Mouse (Mus musculus): Measurements from ENCODE around the gene Pmepa1. TPM values are rescaled to one million over a fixed set of nuclear protein-coding genes. Genes with fewer than 3 reads are reported as not detected.
A peak's percentile ranks its signal among the peaks of the same experiment; 100 is the strongest.

Pmepa1 gene
- polyA plus RNA-seq, 1 experiment from 2014 or later = 7.0 TPM

- no peak for DNase-seq (ENCODE audit: low spot score)
- no peaks in the 10 kb centered on the region for H3K27me3 ChIP-seq (ENCODE audit: control insufficient read depth, insufficient read depth, low read length)
- H3K4me3 ChIP-seq (ENCODE audit: low read depth, low read length) = no peak overlapping the region
- no peak overlapping the region for H3K4me2 ChIP-seq (replicated peaks; ENCODE audit: low read depth)
- 71% methylated on average over 4 of the region's 4 CpGs for WGBS
- H3K36me3 ChIP-seq (ENCODE audit: control insufficient read depth, insufficient read depth, low read length) = no peaks in the 10 kb centered on the region
- H3K4me1 ChIP-seq (replicated peaks; ENCODE audit: control insufficient read depth, insufficient read depth) = no peaks in the 10 kb centered on the region
- TF ChIP-seq EP300 (optimal IDR thresholded peaks at IDR 0.05) = no peak
- no peak for TF ChIP-seq CTCF (IDR thresholded peaks at IDR 0.05; ENCODE audit: low read depth)
- no peak overlapping the region for H3K9ac ChIP-seq (ENCODE audit: low read length)
- H3K9me3 ChIP-seq (ENCODE audit: control insufficient read depth, low read length) = no peaks in the 10 kb centered on the region
- no peak overlapping the region for H3K27ac ChIP-seq (replicated peaks)
- no peak for ATAC-seq (ENCODE audit: low FRiP score, low TSS enrichment)
Observed at GRCm38 (mm10) chr2:173212227-173212626, 64.1 kb downstream of the Pmepa1 start.

DNA sequence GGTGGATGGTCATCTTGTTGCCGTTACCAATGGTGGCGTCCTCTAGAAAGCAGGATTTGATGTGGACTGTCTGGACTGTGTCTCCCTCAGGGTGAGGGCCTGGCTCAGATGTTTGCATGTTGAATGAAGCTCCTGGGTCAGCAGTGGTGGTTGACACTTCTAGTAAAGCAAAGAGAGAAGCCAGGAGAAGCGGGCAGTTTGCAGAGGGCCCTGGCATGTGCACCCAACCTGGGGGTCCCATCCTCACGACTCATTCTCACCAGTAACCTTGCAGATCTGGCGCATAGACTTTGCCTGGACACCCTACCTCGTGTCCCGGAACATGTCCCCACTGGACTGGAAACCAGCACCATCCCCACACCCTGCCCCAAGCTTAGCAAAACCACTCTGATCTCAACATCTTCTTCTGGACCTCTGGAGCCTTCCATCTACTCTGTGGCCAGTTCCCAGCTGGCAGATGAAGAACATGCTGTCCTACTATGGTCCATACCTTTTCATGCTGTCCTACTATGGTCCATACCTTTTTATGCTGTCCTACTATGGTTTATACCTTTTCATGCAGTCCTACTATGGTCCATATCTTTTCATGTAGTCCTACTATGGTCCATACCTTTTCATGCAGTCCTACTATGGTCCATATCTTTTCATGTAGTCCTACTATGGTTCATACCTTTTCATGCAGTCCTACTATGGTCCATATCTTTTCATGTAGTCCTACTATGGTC, 67.1 kb downstream of the Pmepa1 start:
- no peak overlapping the region for H3K4me3 ChIP-seq (ENCODE audit: low read depth, low read length)
- DNase-seq (ENCODE audit: low spot score) (no peak), ATAC-seq (ENCODE audit: low FRiP score, low TSS enrichment) (no peak)
- H3K9me3 ChIP-seq (ENCODE audit: control insufficient read depth, low read length) = no peaks in the 10 kb centered on the region
- H3K4me1 ChIP-seq (replicated peaks; ENCODE audit: control insufficient read depth, insufficient read depth) = no peaks in the 10 kb centered on the region
- 90% methylated on average over 7 of the region's 7 CpGs for WGBS
- H3K36me3 ChIP-seq (ENCODE audit: control insufficient read depth, insufficient read depth, low read length) = no peaks in the 10 kb centered on the region
- TF ChIP-seq CTCF (IDR thresholded peaks at IDR 0.05; ENCODE audit: low read depth) = no peak
- no peak for TF ChIP-seq EP300 (optimal IDR thresholded peaks at IDR 0.05)
- H3K4me2 ChIP-seq (replicated peaks; ENCODE audit: low read depth) = no peak overlapping the region
- no peak overlapping the region for H3K27ac ChIP-seq (replicated peaks)
- H3K9ac ChIP-seq (ENCODE audit: low read length) = no peak overlapping the region
- no peaks in the 10 kb centered on the region for H3K27me3 ChIP-seq (ENCODE audit: control insufficient read depth, insufficient read depth, low read length)

GRCm38 (mm10) chr2:173207051-173207450, 69.3 kb downstream of the Pmepa1 start:
- Histone ChIP-seq H3K4me3 (ENCODE audit: low read depth, low read length) (no peak overlapping the region), H3K27me3 (ENCODE audit: control insufficient read depth, insufficient read depth, low read length) (no peaks in the 10 kb centered on the region), H3K36me3 (ENCODE audit: control insufficient read depth, insufficient read depth, low read length) (no peaks in the 10 kb centered on the region), H3K27ac (replicated peaks) (no peak overlapping the region), H3K9ac (ENCODE audit: low read length) (no peak overlapping the region), H3K9me3 (ENCODE audit: control insufficient read depth, low read length) (no peaks in the 10 kb centered on the region), H3K4me1 (replicated peaks; ENCODE audit: control insufficient read depth, insufficient read depth) (no peaks in the 10 kb centered on the region), H3K4me2 (replicated peaks; ENCODE audit: low read depth) (no peak overlapping the region)
- no peak for DNase-seq (ENCODE audit: low spot score)
- 90% methylated on average over 3 of the region's 3 CpGs for WGBS
- ATAC-seq (ENCODE audit: low FRiP score, low TSS enrichment) = no peak
- no peak for TF ChIP-seq CTCF (IDR thresholded peaks at IDR 0.05; ENCODE audit: low read depth)
- TF ChIP-seq EP300 (optimal IDR thresholded peaks at IDR 0.05) = no peak

- Histone ChIP-seq H3K4me1 (replicated peaks; ENCODE audit: control insufficient read depth, insufficient read depth) (no peaks in the 10 kb centered on the region), H3K9me3 (ENCODE audit: control insufficient read depth, low read length) (no peaks in the 10 kb centered on the region), H3K9ac (ENCODE audit: low read length) (no peak overlapping the region), H3K4me2 (replicated peaks; ENCODE audit: low read depth) (no peak overlapping the region), H3K27me3 (ENCODE audit: control insufficient read depth, insufficient read depth, low read length) (no peaks in the 10 kb centered on the region), H3K36me3 (ENCODE audit: control insufficient read depth, insufficient read depth, low read length) (no peaks in the 10 kb centered on the region), H3K27ac (replicated peaks) (no peak overlapping the region), H3K4me3 (ENCODE audit: low read depth, low read length) (no peak overlapping the region)
- ATAC-seq (ENCODE audit: low FRiP score, low TSS enrichment) (no peak), DNase-seq (ENCODE audit: low spot score) (no peak)
- WGBS = 93% methylated on average over 14 of the region's 14 CpGs
- TF ChIP-seq EP300 (optimal IDR thresholded peaks at IDR 0.05) (no peak), CTCF (IDR thresholded peaks at IDR 0.05; ENCODE audit: low read depth) (no peak)
Observed at GRCm38 (mm10) chr2:173205563-173206099, 70.7 kb downstream of the Pmepa1 start.

DNA sequence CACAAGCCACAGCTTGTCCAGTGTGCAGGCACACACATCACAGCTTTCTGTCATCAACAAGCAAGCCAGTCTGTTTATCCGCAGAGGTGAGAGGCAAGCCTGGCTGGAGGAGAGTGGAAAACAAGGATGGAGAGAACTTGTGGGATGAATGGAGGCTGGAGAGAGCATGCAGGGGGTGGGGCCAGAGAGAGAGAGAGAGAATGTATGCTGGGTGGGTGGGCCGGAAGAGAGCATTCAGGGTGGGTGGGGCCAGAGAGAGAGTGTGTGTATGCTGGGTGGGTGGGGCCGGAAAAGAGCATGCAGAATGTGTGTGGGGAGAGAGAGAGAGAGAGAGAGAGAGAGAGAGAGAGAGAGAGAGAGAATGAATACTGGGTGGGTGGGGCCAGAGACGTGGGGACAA, 71.7 kb downstream of the Pmepa1 start:
- WGBS = 49% methylated on average over 4 of the region's 4 CpGs
- Histone ChIP-seq H3K27ac (replicated peaks) (no peak overlapping the region), H3K9ac (ENCODE audit: low read length) (no peak overlapping the region), H3K4me1 (replicated peaks; ENCODE audit: control insufficient read depth, insufficient read depth) (no peaks in the 10 kb centered on the region), H3K27me3 (ENCODE audit: control insufficient read depth, insufficient read depth, low read length) (no peaks in the 10 kb centered on the region), H3K9me3 (ENCODE audit: control insufficient read depth, low read length) (no peaks in the 10 kb centered on the region), H3K4me2 (replicated peaks; ENCODE audit: low read depth) (no peak overlapping the region), H3K4me3 (ENCODE audit: low read depth, low read length) (no peak overlapping the region), H3K36me3 (ENCODE audit: control insufficient read depth, insufficient read depth, low read length) (no peaks in the 10 kb centered on the region)
- TF ChIP-seq EP300 (optimal IDR thresholded peaks at IDR 0.05) (no peak), CTCF (IDR thresholded peaks at IDR 0.05; ENCODE audit: low read depth) (no peak)
- ATAC-seq (ENCODE audit: low FRiP score, low TSS enrichment) = peak; percentile 47; the same call in 1 of the 2 replicates
- DNase-seq (ENCODE audit: low spot score) = no peak

DNA sequence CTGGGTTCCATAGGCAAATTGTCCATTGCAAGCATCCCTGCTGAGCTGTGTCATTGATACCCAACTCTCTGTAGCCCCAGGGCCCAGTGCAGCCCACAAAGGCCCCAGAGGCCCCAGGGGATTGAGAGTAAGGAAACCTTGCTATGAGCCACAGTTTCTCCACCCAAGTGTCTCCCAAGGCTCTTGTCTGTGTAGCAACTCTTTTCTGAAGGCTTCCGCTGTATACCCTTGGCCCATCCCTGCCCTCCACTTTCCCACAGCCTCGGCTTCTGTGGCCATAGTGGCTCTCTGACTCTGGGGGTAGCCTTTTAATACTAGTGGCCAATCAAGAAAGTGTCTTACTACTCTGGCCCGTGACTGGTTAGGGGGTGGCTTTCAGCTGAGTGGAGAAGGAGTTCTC, 72.6 kb downstream of the Pmepa1 start:
- no peak overlapping the region for H3K4me2 ChIP-seq (replicated peaks; ENCODE audit: low read depth)

More for the DNA sequence above, 72.6 kb downstream of the Pmepa1 start:
- H3K4me1 ChIP-seq (replicated peaks; ENCODE audit: control insufficient read depth, insufficient read depth) = no peaks in the 10 kb centered on the region
- WGBS = 87% methylated on average over 3 of the region's 3 CpGs
- ATAC-seq (ENCODE audit: low FRiP score, low TSS enrichment) (no peak), DNase-seq (ENCODE audit: low spot score) (no peak)
- no peaks in the 10 kb centered on the region for H3K9me3 ChIP-seq (ENCODE audit: control insufficient read depth, low read length)
- no peak overlapping the region for H3K27ac ChIP-seq (replicated peaks)
- no peaks in the 10 kb centered on the region for H3K36me3 ChIP-seq (ENCODE audit: control insufficient read depth, insufficient read depth, low read length)
- H3K9ac ChIP-seq (ENCODE audit: low read length) = no peak overlapping the region
- H3K27me3 ChIP-seq (ENCODE audit: control insufficient read depth, insufficient read depth, low read length) = no peaks in the 10 kb centered on the region
- H3K4me3 ChIP-seq (ENCODE audit: low read depth, low read length) = no peak overlapping the region
- no peak for TF ChIP-seq CTCF (IDR thresholded peaks at IDR 0.05; ENCODE audit: low read depth)
- no peak for TF ChIP-seq EP300 (optimal IDR thresholded peaks at IDR 0.05)

Measured in stomach, postnatal 0 days (tissue).